Mouse (Mus musculus) heart, embryonic 13.5 days (tissue): Measurements from ENCODE around the gene Iglon5. TPM values are rescaled to one million over a fixed set of nuclear protein-coding genes. Genes with fewer than 3 reads are reported as not detected.

Experiments
- ATAC-seq: fragments of 200-750 bp; cut with Nextera tagmentation; 2 replicates; pipeline ENCODE4 v1.8.0; 2017; ENCODE audit warnings: moderate TSS enrichment; ENCODE audit not compliant: insufficient number of reproducible peaks, low FRiP score, low TSS enrichment; ENCODE audit errors: extremely low read depth
- H3K27ac ChIP-seq: fragments of 300-500 bp; sonication (generic); replicated peaks from 2 replicates; pipeline ENCODE4 v1.5.1; 2015; ENCODE audit warnings: moderate library complexity, mild to moderate bottlenecking, inconsistent platforms
- H3K27me3 ChIP-seq: fragments of 300-500 bp; sonication (generic); replicated peaks from 2 replicates; pipeline ENCODE4 v1.6.1; 2015; ENCODE audit warnings: mild to moderate bottlenecking, inconsistent platforms
- H3K36me3 ChIP-seq: fragments of 300-500 bp; sonication (generic); 2 replicates; pipeline ENCODE4 v1.6.1; 2015; ENCODE audit warnings: mild to moderate bottlenecking, inconsistent platforms
- H3K4me1 ChIP-seq: fragments of 300-500 bp; sonication (generic); 2 replicates; pipeline ENCODE4 v1.6.1; 2015; ENCODE audit warnings: inconsistent platforms
- H3K4me2 ChIP-seq: fragments of 300-500 bp; sonication (generic); 2 replicates; pipeline ENCODE4 v1.6.1; 2015; ENCODE audit warnings: inconsistent platforms, mild to moderate bottlenecking, moderate library complexity
- H3K4me3 ChIP-seq: fragments of 300-500 bp; sonication (generic); 2 replicates; pipeline ENCODE4 v1.5.1; 2015; ENCODE audit warnings: moderate library complexity, mild to moderate bottlenecking, inconsistent platforms
- H3K9ac ChIP-seq: fragments of 300-500 bp; sonication (generic); 2 replicates; pipeline ENCODE4 v1.6.1; 2015; ENCODE audit warnings: inconsistent platforms, mild to moderate bottlenecking, moderate library complexity
- H3K9me3 ChIP-seq: fragments of 300-500 bp; sonication (generic); 2 replicates; pipeline ENCODE4 v1.6.1; 2016; ENCODE audit warnings: inconsistent platforms
- WGBS: fragments of 180-500 bp; shearing (Covaris S2); methylation state at CpG from one replicate; pipeline ENCODE4 v1.1.7; 2015; ENCODE audit warnings: mixed read lengths; 5-methylcytosine and 5-hydroxymethylcytosine counted together
- polyA plus RNA-seq: library from polyadenylated mRNA; unstranded; fragments of >200 nt; fragmentation: Nextera tagmentation; extraction: Ambion mirVana; gene quantifications from 2 replicates; pipeline ENCODE4 v1.2.1, GENCODE M21; 2015

The Iglon5 gene
- polyA plus RNA-seq, 1 experiment from 2014 or later = 0.12 TPM

DNA sequence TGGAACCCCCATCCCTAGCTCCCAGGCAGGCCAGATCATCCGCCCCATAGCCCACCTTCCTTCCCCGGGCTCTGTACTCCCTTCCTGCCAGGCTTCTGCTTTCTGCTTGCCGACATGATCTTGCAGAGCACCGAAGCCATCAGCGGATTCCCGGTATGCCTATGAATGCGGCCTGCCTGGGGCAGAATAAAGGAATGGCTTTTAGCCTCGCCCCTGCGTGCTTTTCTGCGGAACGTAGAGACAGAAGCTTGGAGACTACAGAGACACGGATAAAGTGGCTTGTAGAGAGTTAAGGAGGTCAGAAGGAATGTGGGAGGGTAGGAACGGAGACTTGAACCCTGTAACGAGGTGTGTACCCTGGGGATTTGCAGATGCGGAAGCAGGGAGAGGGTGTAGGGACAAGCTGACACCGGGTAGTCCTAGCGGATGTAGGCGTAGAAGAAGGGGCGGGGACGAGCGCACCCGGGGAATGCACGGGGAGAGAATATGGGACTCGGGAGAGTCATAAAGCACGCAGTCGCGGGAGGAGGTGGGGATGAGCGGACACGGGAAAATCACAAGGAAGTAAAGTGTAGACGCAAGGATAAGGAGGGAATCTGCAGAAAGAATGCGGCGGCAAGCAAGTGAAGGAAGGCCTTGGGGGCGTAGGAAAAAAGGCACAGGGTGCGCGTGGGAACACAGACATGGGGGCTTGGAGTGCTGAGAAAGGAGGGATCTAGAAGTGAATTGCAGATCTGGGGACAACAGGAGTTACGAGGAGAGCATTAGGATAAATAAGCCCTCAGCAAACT is 46.6 kb downstream of the Iglon5 start:
- under 1% methylated on average over 36 of the region's 36 CpGs for WGBS

DNA sequence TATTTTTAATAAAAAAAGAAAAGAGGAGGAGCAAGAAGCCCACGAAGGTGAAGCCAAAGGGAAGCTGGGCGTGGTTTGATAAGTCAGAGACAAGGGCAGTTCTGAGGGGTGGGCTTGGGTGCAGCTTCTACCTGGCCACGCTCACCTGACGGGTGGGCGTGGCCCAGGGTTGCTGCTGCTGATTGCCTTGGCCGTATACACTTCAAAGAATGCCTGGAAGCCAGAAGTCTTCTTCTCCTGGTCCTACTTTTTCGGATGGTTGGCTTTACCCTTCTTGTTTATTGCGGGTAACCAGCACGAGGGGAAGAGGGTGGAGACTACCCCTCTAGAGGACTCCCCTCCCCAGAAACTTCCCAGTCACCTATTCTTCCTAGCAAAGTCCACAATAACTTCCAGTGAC is 47.2 kb downstream of the Iglon5 start:
- peaks cover 42% of the 10 kb centered on the region for H3K4me1 ChIP-seq
- peak overlapping the region; percentile 92 for H3K4me2 ChIP-seq
- ATAC-seq = no peak
- H3K4me3 ChIP-seq = peak overlapping the region; percentile 69
- H3K9me3 ChIP-seq = no peaks in the 10 kb centered on the region
- peaks cover 4% of the 10 kb centered on the region; the same call in 1 of the 2 replicates for H3K27me3 ChIP-seq
- peaks cover 7% of the 10 kb centered on the region; the same call in 1 of the 2 replicates for H3K36me3 ChIP-seq
- peak overlapping the region; percentile 100 for H3K27ac ChIP-seq
- peak overlapping the region; percentile 86 for H3K9ac ChIP-seq
- 19% methylated on average over 9 of the region's 9 CpGs for WGBS

More for the DNA sequence above, 46.6 kb downstream of the Iglon5 start:
- H3K9ac ChIP-seq = peak overlapping the region; percentile 86
- ATAC-seq = peak; percentile 65
- peaks cover 4% of the 10 kb centered on the region; the same call in 1 of the 2 replicates for H3K27me3 ChIP-seq
- peaks cover 49% of the 10 kb centered on the region for H3K4me1 ChIP-seq
- peaks cover 7% of the 10 kb centered on the region; the same call in 1 of the 2 replicates for H3K36me3 ChIP-seq
- H3K4me3 ChIP-seq = peak overlapping the region; percentile 69
- peak overlapping the region; percentile 100 for H3K27ac ChIP-seq
- H3K4me2 ChIP-seq = peak overlapping the region; percentile 92
- no peaks in the 10 kb centered on the region for H3K9me3 ChIP-seq

DNA sequence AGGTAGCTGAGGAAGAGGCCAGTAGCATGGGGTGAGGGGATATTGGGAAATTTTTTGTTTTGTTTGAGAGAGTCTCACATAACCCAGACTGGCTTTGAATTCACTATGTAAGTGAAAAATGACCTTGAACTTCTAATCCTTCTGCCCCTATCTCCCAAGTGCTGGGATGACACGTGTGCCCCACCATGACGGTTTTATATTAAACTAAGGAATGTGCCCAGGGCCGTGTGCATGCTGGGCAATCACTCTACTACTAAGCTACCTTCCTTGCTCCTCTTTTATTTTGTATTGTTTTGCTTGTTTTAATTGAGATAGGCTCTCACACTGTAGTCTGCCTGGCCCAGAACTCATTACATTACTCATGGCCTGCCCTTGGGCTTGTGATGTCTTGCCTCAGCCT is 48.8 kb downstream of the Iglon5 start:
- no peaks in the 10 kb centered on the region for H3K9me3 ChIP-seq
- H3K27me3 ChIP-seq = peaks cover 4% of the 10 kb centered on the region; the same call in 1 of the 2 replicates
- no peak overlapping the region for H3K27ac ChIP-seq
- no peak overlapping the region for H3K4me2 ChIP-seq
- H3K9ac ChIP-seq = no peak overlapping the region
- WGBS = 81% methylated on average over 3 of the region's 3 CpGs
- no peaks in the 10 kb centered on the region for H3K36me3 ChIP-seq
- no peak overlapping the region for H3K4me3 ChIP-seq
- peaks cover 27% of the 10 kb centered on the region for H3K4me1 ChIP-seq
- no peak for ATAC-seq

DNA sequence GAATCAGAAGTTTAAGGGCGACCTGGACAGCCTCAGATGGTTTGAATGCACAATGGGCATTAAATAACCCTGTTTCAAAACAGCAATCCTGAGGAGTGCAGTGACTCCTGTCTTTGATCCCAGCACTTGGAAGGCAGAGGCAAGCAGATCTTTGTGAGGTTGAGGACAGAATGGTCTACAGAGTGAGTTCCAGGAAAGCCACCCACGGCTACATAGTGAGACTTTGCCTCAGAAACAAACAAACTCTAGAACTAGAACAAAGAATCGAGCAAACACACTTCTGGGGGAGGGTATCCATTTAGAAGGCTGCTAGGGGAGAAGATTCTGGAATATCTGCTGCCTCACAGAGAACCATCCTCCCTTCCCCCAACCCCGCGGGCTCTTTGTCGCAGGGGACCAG is 49.4 kb downstream of the Iglon5 start, which contains the start of gene Cldnd2:
Gene Cldnd2, plus strand, starts transcription at position 301 of the 400 bp plus-strand sequence.
- Histone ChIP-seq H3K27me3 (peaks cover 4% of the 10 kb centered on the region; the same call in 1 of the 2 replicates), H3K4me1 (peaks cover 22% of the 10 kb centered on the region), H3K4me2 (no peak within 1 kb of the TSS), H3K9me3 (no peaks in the 10 kb centered on the region), H3K36me3 (no peaks in the 10 kb centered on the region), H3K4me3 (no peak within 1 kb of the TSS), H3K9ac (no peak within 1 kb of the TSS), H3K27ac (no peak within 1 kb of the TSS)
- ATAC-seq = no peak
- 77% methylated on average over 6 of the region's 6 CpGs for WGBS

DNA sequence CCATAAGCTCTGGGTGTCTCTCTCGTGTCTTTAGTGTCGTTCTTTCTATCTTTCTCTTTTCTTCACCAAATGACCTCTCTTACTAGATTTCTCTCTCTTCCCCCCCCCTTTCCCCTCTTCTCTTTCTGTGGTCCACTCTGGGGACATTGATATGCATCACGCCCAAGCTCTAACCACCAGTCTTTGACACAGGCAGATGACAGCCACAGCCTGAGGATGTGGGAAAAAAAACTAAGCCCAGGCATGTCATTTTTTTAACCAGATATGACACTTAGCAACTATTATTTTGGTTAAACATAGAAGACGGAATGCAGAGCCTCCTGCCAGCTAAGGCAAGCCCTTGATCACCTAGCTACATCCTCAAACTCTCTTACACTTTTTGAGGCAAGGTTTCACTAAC is 51.3 kb downstream of the Iglon5 start:
- WGBS = 77% methylated on average over 4 of the region's 4 CpGs

DNA sequence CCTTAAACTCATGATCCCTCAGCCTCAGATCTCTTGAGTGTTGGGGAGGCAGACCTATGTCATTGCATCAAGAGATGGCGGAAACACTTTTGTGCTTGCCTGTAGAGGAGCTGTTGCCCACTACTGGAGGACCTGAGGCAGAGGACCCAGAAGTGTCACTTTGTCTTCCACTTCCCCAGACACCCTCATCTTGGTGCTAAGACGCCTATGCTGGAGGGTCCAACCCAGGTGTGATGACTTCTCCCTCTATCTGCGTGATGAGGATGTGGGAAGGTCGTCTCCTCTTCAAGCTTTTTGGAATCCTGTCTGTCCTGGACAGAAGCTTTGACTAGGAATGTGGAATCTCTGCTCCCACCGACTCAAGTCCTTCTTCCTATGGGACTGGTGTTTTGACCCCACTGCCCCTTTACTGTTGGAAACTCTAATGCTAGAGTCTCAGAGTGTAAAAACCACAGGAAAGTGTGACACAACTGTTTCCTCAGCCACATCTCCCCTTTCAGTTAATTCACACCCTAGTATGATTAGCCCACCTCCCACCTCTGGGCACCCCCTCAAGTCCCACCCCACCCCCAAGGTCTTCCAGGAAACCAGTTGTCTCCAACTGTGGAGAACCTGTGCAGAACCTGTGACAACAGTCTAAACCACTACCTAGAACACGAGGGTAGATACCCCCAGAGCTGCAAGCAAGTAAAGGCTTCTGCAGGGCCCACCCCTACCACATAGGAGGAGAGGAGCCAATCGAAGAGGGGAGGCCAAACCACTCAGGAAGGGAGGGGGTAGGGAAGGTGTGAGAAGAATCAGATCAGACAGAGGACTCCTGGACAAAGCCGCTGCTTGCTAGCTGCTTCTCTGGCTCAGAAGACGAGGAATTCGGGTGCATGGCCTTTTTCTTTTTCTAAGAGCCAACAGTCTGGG is 53.3 kb downstream of the Iglon5 start, which contains the start of gene Nkg7:
Gene Nkg7, plus strand, starts transcription at position 733 of the 915 bp plus-strand sequence.
- no peak within 1 kb of the TSS for H3K27ac ChIP-seq
- no peak within 1 kb of the TSS for H3K4me3 ChIP-seq
- H3K27me3 ChIP-seq = peaks cover 4% of the 10 kb centered on the region; the same call in 1 of the 2 replicates
- H3K4me2 ChIP-seq = no peak within 1 kb of the TSS
- no peaks in the 10 kb centered on the region for H3K4me1 ChIP-seq
- H3K9me3 ChIP-seq = no peaks in the 10 kb centered on the region
- H3K9ac ChIP-seq = no peak within 1 kb of the TSS
- H3K36me3 ChIP-seq = no peaks in the 10 kb centered on the region
- 62% methylated on average over 10 of the region's 10 CpGs for WGBS
- no peak for ATAC-seq

More for the DNA sequence above, 51.3 kb downstream of the Iglon5 start:
- Histone ChIP-seq H3K36me3 (no peaks in the 10 kb centered on the region), H3K4me2 (no peak overlapping the region), H3K9me3 (no peaks in the 10 kb centered on the region), H3K4me1 (peaks cover 9% of the 10 kb centered on the region), H3K27ac (no peak overlapping the region), H3K27me3 (peaks cover 4% of the 10 kb centered on the region; the same call in 1 of the 2 replicates), H3K9ac (no peak overlapping the region), H3K4me3 (no peak overlapping the region)
- ATAC-seq = no peak

DNA sequence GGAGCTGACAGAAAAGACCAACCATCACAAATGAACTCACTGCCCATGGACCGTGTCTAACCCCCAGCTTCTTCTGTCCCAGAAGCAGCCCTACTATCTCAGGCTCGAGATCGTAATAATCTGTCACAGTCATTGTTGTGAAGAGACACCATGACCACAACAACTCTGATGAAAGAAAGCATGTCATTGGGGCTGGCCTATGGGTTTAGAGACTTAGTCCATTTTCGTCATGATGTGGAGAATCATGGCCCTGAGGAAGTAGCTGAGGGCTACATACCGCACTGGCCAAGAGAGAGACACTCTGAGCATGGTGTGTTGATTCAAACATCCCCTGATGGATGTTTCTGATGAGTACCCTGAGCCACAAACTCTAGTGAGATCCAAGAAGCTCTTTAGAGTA is 55.2 kb downstream of the Iglon5 start:
- no peak overlapping the region for H3K4me2 ChIP-seq
- 85% methylated on average over 5 of the region's 5 CpGs for WGBS
- H3K27ac ChIP-seq = no peak overlapping the region
- H3K9me3 ChIP-seq = no peaks in the 10 kb centered on the region
- H3K36me3 ChIP-seq = no peaks in the 10 kb centered on the region
- no peaks in the 10 kb centered on the region for H3K4me1 ChIP-seq
- peaks cover 4% of the 10 kb centered on the region; the same call in 1 of the 2 replicates for H3K27me3 ChIP-seq
- no peak for ATAC-seq
- H3K4me3 ChIP-seq = no peak overlapping the region
- no peak overlapping the region for H3K9ac ChIP-seq

DNA sequence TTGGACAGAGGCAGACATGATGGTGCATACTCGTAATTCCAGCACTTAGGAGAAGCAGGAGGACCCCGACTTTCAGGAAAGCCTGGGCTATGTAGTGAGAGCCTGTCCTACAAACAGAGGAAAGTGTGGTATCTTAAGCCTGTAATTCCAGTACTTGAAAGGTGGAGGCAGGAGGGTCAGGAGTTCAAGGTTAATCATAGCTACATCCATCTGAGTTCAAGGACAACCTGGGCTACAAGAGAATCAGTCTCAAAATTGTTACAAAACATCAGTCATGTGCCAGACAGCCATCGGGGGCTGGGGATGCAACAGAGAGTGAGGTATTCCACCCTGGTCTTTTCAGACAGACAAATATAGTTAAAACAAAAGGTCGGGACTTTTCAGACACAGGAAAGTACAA is 57.0 kb downstream of the Iglon5 start:
- no peak overlapping the region for H3K4me3 ChIP-seq
- ATAC-seq = no peak
- H3K9ac ChIP-seq = no peak overlapping the region
- no peak overlapping the region for H3K4me2 ChIP-seq
- no peak overlapping the region for H3K27ac ChIP-seq
- no peaks in the 10 kb centered on the region for H3K27me3 ChIP-seq
- 59% methylated on average over 4 of the region's 4 CpGs for WGBS
- H3K4me1 ChIP-seq = no peaks in the 10 kb centered on the region
- no peaks in the 10 kb centered on the region for H3K36me3 ChIP-seq
- no peaks in the 10 kb centered on the region for H3K9me3 ChIP-seq

DNA sequence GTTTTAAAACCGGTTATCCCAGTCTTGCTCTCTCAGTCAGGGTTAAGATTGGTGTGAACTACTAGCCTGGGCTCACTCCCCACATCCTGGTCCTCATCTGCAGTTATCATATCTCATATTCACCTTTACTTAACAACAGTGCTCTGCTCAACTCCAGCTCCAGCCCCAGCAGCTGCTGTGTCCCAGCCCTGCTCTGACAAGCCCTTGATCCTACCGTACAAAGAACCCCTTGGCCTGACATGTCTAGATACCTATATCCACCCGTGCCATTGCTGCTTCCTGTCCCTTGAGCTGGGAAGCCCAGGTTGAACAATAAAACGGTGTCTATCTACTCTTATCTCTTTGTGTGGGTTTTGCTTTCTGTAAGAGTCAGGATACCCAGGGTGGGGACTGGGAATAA is 60.4 kb downstream of the Iglon5 start:
- ATAC-seq = no peak
- no peak overlapping the region for H3K4me2 ChIP-seq
- 32% methylated on average over 4 of the region's 4 CpGs for WGBS
- H3K9ac ChIP-seq = no peak overlapping the region
- no peaks in the 10 kb centered on the region for H3K36me3 ChIP-seq
- no peaks in the 10 kb centered on the region for H3K4me1 ChIP-seq
- no peak overlapping the region for H3K4me3 ChIP-seq
- H3K9me3 ChIP-seq = no peaks in the 10 kb centered on the region
- H3K27me3 ChIP-seq = no peaks in the 10 kb centered on the region
- no peak overlapping the region for H3K27ac ChIP-seq

DNA sequence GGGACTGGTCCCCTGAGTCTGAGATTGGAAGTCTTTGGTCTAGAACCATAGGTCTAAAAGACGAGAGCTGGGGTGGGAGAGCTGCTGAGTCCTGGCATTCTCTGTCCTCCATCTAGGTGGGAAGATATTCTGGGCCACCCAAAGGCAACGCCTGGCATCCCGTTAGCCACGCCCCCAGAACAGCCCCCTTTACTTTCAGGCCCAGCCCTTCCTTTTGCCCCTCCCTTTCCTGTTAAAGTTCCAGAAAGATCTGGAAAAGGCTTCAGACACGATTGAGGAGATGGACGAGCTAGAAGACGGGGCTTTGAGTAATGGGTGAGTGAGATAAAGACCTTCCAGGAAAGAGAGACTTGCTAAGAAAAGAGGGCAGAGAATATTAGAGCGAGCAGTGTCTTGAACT is 62.5 kb downstream of the Iglon5 start, which contains the start of gene Lim2:
Gene Lim2, plus strand, starts transcription at position 265 of the 400 bp plus-strand sequence.
- no peak within 1 kb of the TSS for H3K4me2 ChIP-seq
- H3K36me3 ChIP-seq = no peaks in the 10 kb centered on the region
- no peak within 1 kb of the TSS for H3K9ac ChIP-seq
- no peaks in the 10 kb centered on the region for H3K9me3 ChIP-seq
- H3K4me3 ChIP-seq = no peak within 1 kb of the TSS
- no peak for ATAC-seq
- H3K27ac ChIP-seq = no peak within 1 kb of the TSS
- peaks cover 4% of the 10 kb centered on the region; the same call in 1 of the 2 replicates for H3K4me1 ChIP-seq
- WGBS = 73% methylated on average over 8 of the region's 8 CpGs
- H3K27me3 ChIP-seq = no peaks in the 10 kb centered on the region
